Mouse (Mus musculus): ENCODE data around the gene Ubfd1. TPM values are rescaled to one million over a fixed set of nuclear protein-coding genes. Genes with fewer than 3 reads are reported as not detected.

Ubfd1 gene
- polyA plus RNA-seq, 1 experiment from 2014 or later, result 23.1 TPM

- Histone ChIP-seq H3K4me3 (ENCODE audit: inconsistent target) (peak overlapping the region; percentile 60; the same call in 1 of the 2 replicates), H3K79me2 (ENCODE audit: inconsistent target) (peaks cover 30% of the 10 kb centered on the region), H3K27ac (no peak overlapping the region), H3K36me3 (ENCODE audit: inconsistent target) (no peaks in the 10 kb centered on the region)
- WGBS (ENCODE audit: missing documents), result 58% methylated on average over 1 of the region's 1 CpGs
These were observed 1.3 kb upstream of the Ubfd1 start for GRCm38 (mm10) chr7:122065656-122066055.

DNA sequence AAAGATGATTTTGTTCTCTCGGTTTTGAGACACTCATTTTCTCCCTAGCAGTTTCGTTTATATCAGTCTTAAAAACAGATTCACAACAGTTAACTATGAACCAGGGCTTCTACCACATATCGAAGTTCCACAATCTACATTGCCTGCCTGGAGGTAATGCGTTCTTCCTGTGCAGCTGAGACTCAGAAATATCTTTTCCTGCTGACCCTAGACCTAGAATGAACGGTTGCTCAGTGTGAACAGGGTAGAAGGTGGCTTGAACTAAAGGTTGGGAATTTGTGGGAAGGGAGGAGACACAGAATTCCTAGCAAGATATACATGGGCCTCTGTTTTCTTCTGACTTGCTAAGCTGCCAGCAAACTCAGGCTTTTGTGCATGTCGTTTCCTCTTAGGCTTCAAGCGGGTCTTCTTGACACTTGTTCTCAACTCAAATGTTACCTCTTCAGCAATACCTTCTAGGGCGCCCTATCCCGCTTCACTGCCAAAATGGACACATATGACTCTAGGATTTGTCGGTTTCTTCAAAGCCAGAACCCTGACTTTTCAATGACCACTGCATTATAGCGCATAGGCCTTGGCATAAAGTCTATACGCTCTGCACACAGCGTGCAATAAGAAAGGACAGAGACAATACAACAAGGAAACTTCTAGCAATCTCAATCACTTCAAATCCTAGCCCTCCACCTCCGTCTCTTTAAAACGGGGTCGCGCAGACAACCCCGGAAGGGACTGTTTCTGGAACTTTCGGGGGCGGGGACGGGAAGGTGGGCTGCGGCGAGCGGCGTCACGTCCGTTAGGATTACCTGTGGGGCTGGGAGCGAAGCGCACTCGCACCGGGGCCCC lies 652 bp upstream of the Ubfd1 start:
- 5% methylated on average over 31 of the region's 31 CpGs for WGBS (ENCODE audit: missing documents)
- H3K79me2 ChIP-seq (ENCODE audit: inconsistent target), result peaks cover 35% of the 10 kb centered on the region
- peak overlapping the region; percentile 57 for H3K27ac ChIP-seq
- no peaks in the 10 kb centered on the region for H3K36me3 ChIP-seq (ENCODE audit: inconsistent target)
- peak overlapping the region; percentile 60 for H3K4me3 ChIP-seq (ENCODE audit: inconsistent target)

DNA sequence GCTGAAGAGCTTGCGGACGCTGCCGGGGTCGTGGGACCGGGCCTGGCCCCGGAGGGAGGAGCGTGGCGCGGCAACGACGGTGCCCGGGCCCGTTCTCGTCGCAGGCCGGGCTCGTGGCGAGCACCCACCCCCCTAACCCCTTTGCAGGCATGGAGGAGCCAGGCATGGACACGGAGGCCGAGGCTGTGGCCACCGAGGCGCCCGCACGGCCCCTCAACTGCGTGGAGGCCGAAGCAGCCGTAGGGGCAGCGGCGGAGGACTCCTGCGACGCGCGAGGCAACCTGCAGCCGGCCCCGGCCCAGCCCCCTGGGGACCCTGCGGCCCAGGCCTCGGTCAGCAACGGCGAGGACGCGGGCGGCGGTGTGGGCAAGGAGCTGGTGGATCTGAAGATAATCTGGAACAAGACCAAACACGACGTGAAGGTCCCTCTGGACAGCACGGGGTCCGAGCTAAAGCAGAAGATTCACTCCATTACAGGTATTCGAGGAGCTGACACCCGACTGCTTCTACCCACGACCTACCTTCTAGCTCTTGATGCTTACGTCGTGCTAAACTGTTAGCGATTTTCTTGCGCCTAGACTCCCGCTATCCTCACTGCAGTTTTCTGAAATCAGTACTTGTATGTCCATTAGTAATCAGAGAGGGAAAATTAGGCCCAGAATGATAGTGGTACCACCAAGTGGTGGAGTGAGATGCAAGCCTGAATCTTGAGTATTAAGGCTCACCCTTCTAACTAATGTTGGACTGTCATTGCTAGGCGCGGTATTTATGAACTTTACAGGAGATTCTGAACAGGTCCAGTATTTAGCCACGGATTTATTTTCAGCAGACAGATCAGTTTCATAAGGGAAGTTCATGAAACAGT lies 774 bp downstream of the Ubfd1 start:
- H3K4me3 ChIP-seq (ENCODE audit: inconsistent target), result peak overlapping the region; percentile 60
- peaks cover 11% of the 10 kb centered on the region for H3K36me3 ChIP-seq (ENCODE audit: inconsistent target)
- peak overlapping the region; percentile 31; the same call in 1 of the 2 replicates for H3K27ac ChIP-seq
- 1% methylated on average over 55 of the region's 58 CpGs for WGBS (ENCODE audit: missing documents)
- H3K79me2 ChIP-seq (ENCODE audit: inconsistent target), result peaks cover 46% of the 10 kb centered on the region

GRCm38 (mm10) chr7:122074374-122074773 lies 7.4 kb downstream of the Ubfd1 start:
- peaks cover 76% of the 10 kb centered on the region for H3K36me3 ChIP-seq (ENCODE audit: inconsistent target)
- H3K4me3 ChIP-seq (ENCODE audit: inconsistent target), result no peak overlapping the region
- H3K27ac ChIP-seq, result no peak overlapping the region
- H3K79me2 ChIP-seq (ENCODE audit: inconsistent target), result peaks cover 29% of the 10 kb centered on the region
- WGBS (ENCODE audit: missing documents), result 96% methylated on average over 3 of the region's 3 CpGs

GRCm38 (mm10) chr7:122079798-122080554 lies 13.0 kb downstream of the Ubfd1 start:
- Histone ChIP-seq H3K36me3 (ENCODE audit: inconsistent target) (peaks cover 75% of the 10 kb centered on the region), H3K4me3 (ENCODE audit: inconsistent target) (no peak overlapping the region), H3K27ac (no peak overlapping the region), H3K79me2 (ENCODE audit: inconsistent target) (no peaks in the 10 kb centered on the region; the same call in 1 of the 2 replicates)
- 92% methylated on average over 8 of the region's 8 CpGs for WGBS (ENCODE audit: missing documents)

DNA sequence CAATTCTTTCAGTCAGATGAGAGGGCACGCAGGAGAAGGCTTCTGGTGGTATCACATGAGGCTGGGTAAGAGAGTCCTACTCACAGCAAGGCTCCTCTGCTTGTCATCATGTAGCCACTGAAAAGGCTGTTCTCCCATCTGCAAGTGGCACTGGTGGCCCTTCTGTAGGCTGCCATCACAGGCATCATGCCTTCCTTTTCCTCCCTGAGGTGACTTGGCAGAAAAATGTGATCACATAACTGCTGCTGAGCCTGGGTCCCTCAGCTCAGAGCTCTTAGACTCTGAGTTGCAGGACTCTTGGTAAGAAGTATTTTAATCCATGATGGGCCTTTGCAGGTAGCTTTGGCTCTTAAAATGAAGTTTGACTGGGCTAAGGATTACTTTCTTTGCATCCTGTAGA lies 14.1 kb downstream of the Ubfd1 start:
- H3K79me2 ChIP-seq (ENCODE audit: inconsistent target), result no peaks in the 10 kb centered on the region; the same call in 1 of the 2 replicates
- H3K36me3 ChIP-seq (ENCODE audit: inconsistent target), result peaks cover 64% of the 10 kb centered on the region
- 94% methylated on average over 1 of the region's 1 CpGs for WGBS (ENCODE audit: missing documents)
- no peak overlapping the region for H3K27ac ChIP-seq
- no peak overlapping the region for H3K4me3 ChIP-seq (ENCODE audit: inconsistent target)

DNA sequence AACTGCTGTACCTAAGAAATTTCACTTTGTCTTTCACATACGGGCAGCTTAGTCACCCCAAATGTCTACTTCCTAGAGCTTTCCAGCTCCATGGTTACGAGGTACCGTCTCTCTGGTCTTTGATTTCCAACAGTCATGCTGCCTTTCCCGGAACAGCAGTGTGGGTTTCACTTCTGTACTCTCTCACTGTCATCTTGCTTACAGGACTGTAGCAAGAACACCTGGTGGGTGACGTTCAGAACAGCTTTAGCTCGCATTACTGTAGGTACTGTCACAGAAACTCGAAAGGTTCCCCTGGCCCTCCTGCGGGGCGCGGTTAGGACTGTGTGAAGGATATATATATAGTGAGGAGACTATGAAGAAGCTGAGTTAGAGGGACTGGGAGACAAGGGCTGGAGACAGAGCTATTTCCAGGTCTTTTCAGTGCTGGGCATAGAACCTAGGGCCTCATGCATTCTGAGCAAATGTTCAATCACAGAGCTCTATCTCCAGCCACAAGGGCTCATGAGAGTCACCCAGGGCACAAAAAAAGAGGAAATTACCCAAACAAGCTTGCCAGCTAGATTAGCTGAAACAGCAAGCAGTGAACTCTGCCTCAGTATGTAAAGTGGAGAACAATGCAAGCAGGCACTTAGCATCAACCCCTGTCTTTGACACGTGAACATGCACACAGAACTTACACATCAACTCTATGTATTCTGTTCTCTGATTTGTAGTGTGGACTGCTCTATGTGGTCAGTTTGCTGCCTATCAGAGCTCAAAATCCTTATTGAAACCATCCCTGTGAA lies 20.4 kb downstream of the Ubfd1 start:
- H3K36me3 ChIP-seq (ENCODE audit: inconsistent target), result peaks cover 30% of the 10 kb centered on the region
- H3K27ac ChIP-seq, result peak overlapping the region; percentile 71
- 66% methylated on average over 11 of the region's 11 CpGs for WGBS (ENCODE audit: missing documents)
- no peak overlapping the region for H3K4me3 ChIP-seq (ENCODE audit: inconsistent target)
- H3K79me2 ChIP-seq (ENCODE audit: inconsistent target), result no peaks in the 10 kb centered on the region

DNA sequence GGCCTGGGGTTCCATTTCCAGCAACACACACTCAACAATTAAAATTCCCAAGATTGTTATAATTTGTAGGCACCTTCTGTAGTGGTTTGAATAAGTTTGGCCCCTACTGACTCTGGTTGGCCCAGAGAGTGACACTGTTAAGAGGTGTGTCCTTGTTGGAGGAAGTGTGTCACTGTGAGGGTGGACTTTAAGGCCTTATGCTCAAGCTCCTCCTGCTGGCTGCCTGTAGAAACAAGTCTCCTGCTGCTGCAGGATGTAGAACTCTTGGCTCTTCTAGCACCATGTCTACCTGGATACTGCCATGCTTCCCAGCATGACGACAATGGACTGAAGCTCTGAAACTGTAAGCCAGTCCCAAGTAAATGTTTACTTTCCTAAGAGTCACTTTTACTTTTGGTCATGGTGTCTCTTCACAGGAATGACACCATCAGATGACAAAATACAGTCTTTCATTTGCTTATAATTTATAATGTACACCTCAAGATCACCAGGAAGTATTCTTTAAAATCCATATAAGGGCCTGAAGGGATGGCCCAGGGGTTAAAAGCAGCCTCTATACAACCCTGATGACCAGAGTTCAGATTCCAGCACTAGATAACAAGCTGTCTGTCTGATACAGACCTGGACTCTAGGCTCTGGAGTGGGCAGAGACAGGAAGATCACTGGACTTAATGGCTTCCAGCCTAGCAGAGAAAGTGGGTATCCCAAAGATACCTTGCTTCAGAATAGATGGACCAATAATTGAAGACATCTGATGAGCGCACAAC lies 27.8 kb downstream of the Ubfd1 start:
- no peak overlapping the region for H3K27ac ChIP-seq
- H3K79me2 ChIP-seq (ENCODE audit: inconsistent target), result peaks cover 58% of the 10 kb centered on the region
- H3K4me3 ChIP-seq (ENCODE audit: inconsistent target), result no peak overlapping the region
- peaks cover 57% of the 10 kb centered on the region for H3K36me3 ChIP-seq (ENCODE audit: inconsistent target)
- WGBS (ENCODE audit: missing documents), result 100% methylated on average over 2 of the region's 2 CpGs

DNA sequence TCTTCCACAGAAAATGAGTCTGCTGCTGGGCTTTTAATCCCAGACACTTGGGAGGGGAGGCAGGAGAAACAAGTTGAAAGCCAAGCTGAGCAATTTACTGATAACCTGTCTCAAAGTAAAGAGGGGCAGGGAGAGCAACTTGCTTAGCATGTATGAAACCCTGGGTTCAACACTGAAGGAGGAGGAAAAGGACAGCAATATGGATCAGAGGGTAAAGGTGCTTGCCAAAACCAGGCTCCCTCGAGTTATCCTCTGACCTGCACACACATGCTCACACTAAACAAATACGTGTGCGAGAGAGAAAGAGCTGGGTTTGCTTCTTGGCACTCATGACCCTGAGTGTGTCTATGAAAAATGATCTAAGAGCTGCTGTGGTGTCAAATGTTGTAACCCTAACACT lies 31.0 kb downstream of the Ubfd1 start:
- Histone ChIP-seq H3K79me2 (ENCODE audit: inconsistent target) (peaks cover 76% of the 10 kb centered on the region), H3K27ac (no peak overlapping the region), H3K36me3 (ENCODE audit: inconsistent target) (peaks cover 33% of the 10 kb centered on the region), H3K4me3 (ENCODE audit: inconsistent target) (no peak overlapping the region)
- 93% methylated on average over 3 of the region's 3 CpGs for WGBS (ENCODE audit: missing documents)

- Histone ChIP-seq H3K36me3 (ENCODE audit: inconsistent target) (peaks cover 32% of the 10 kb centered on the region), H3K79me2 (ENCODE audit: inconsistent target) (peaks cover 72% of the 10 kb centered on the region), H3K4me3 (ENCODE audit: inconsistent target) (no peak overlapping the region), H3K27ac (no peak overlapping the region)
- WGBS (ENCODE audit: missing documents), result 55% methylated on average over 4 of the region's 4 CpGs
These were observed 32.2 kb downstream of the Ubfd1 start for GRCm38 (mm10) chr7:122099222-122099621.

DNA sequence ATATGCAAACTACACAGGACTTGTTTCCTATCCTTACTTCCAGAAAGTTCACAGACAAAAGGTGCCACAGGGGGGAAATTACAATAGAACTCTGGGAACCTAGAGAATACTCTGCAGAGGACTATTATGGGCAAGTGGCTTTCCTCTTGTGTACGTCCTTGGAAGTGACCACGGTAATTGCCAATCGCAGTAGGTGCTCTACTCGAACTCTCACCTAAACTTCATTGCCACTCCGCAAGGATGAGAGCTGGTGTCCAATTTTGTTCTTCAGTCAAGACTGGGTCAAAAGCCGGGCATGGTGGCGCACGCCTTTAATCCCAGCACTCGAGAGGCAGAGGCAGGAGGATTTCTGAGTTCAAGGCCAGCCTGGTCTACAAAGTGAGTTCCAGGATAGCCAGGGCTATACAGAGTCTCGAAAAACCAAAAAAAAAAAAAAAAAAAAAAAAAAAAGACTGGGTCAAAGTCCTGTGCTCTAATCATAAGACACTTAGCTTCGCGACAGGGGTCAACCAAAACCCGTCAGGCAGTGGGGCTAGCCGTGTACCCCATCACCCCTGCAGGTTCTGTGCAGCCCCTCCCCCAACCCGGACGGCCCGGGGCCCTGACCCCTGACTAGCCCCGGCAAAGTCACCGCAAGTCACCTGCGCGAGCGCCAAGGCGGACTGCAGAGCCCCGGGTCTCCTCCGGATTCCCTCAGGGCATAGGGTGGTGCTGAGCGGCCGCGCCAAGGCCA lies 34.2 kb downstream of the Ubfd1 start:
- peak overlapping the region; percentile 73 for H3K4me3 ChIP-seq (ENCODE audit: inconsistent target)
- 11% methylated on average over 22 of the region's 28 CpGs for WGBS (ENCODE audit: missing documents)
- peaks cover 14% of the 10 kb centered on the region for H3K36me3 ChIP-seq (ENCODE audit: inconsistent target)
- H3K79me2 ChIP-seq (ENCODE audit: inconsistent target), result peaks cover 53% of the 10 kb centered on the region
- H3K27ac ChIP-seq, result peak overlapping the region; percentile 33; the same call in 1 of the 2 replicates

- WGBS (ENCODE audit: missing documents), result 1% methylated on average over 27 of the region's 43 CpGs
These were observed 34.8 kb downstream of the Ubfd1 start, which contains the start of gene Ndufab1 for GRCm38 (mm10) chr7:122101747-122102244. Gene Ndufab1 (minus strand): TSS chr7:122101886.

More at GRCm38 (mm10) chr7:122101747-122102244, 34.8 kb downstream of the Ubfd1 start, which contains the start of gene Ndufab1:
- Histone ChIP-seq H3K36me3 (ENCODE audit: inconsistent target) (peaks cover 14% of the 10 kb centered on the region; the same call in 1 of the 2 replicates), H3K79me2 (ENCODE audit: inconsistent target) (peaks cover 47% of the 10 kb centered on the region), H3K4me3 (ENCODE audit: inconsistent target) (peak within 1 kb of the TSS; percentile 73), H3K27ac (peak within 1 kb of the TSS; percentile 33; the same call in 1 of the 2 replicates)

All from macrophage (primary cell).